Mouse (Mus musculus) heart, embryonic 14.5 days (tissue): ENCODE data around the gene Lum. TPM values are rescaled to one million over a fixed set of nuclear protein-coding genes. Genes with fewer than 3 reads are reported as not detected.

Source experiments
- ATAC-seq: fragments of 200-750 bp; cut with Nextera tagmentation; 2 replicates; pipeline ENCODE4 v1.8.0; 2017; ENCODE audit warnings: low read depth, moderate TSS enrichment; ENCODE audit not compliant: insufficient number of reproducible peaks, insufficient read depth, low FRiP score
- H3K27ac ChIP-seq, 2 experiments: fragments of 200-500 bp in 1 of 2; fragments of 300-500 bp in 1 of 2; sonication (generic) in 1 of 2; replicated peaks in 1 of 2; 2 replicates each; pipeline ENCODE4 v1.5.1; 2012 to 2014; ENCODE audit warnings: low read depth in 2 of 2, low read length in 2 of 2, control low read depth in 1 of 2, mild to moderate bottlenecking in 1 of 2, mixed read lengths in 1 of 2; ENCODE audit not compliant: control insufficient read depth in 1 of 2, insufficient read depth in 1 of 2
- H3K27me3 ChIP-seq: fragments of 300-500 bp; sonication (generic); 2 replicates; pipeline ENCODE4 v1.6.1; 2014; ENCODE audit warnings: mild to moderate bottlenecking, low read length, control low read depth; ENCODE audit not compliant: control insufficient read depth, insufficient read depth
- H3K36me3 ChIP-seq: fragments of 300-500 bp; sonication (generic); 2 replicates; pipeline ENCODE4 v1.6.1; 2014; ENCODE audit warnings: mild to moderate bottlenecking, control low read depth, low read length, mixed read lengths; ENCODE audit not compliant: control insufficient read depth, insufficient read depth
- H3K4me1 ChIP-seq, 2 experiments: fragments of 200-500 bp in 1 of 2; fragments of 300-500 bp in 1 of 2; sonication (generic) in 1 of 2; 2 replicates each; pipeline ENCODE4 v1.6.1; 2012 to 2014; ENCODE audit warnings: low read length in 2 of 2, control low read depth in 1 of 2, mixed read lengths in 1 of 2; ENCODE audit not compliant: control insufficient read depth in 2 of 2, insufficient read depth in 2 of 2
- H3K4me2 ChIP-seq: fragments of 300-500 bp; sonication (generic); 2 replicates; pipeline ENCODE4 v1.6.1; 2014; ENCODE audit warnings: mild to moderate bottlenecking, low read length
- H3K4me3 ChIP-seq, 2 experiments: fragments of 200-500 bp in 1 of 2; fragments of 300-500 bp in 1 of 2; sonication (generic) in 1 of 2; 2 replicates each; pipeline ENCODE4 v1.5.1; 2012 to 2014; ENCODE audit warnings: low read length in 2 of 2, mild to moderate bottlenecking in 2 of 2, control low read depth in 1 of 2, low read depth in 1 of 2, moderate library complexity in 1 of 2; ENCODE audit not compliant: control insufficient read depth in 1 of 2, insufficient read depth in 1 of 2
- H3K9ac ChIP-seq: fragments of 300-500 bp; sonication (generic); 2 replicates; pipeline ENCODE4 v1.6.1; 2014; ENCODE audit warnings: mild to moderate bottlenecking, low read length
- H3K9me3 ChIP-seq: fragments of 300-500 bp; sonication (generic); 2 replicates; pipeline ENCODE4 v1.6.1; 2016; ENCODE audit warnings: low read length, control low read depth; ENCODE audit not compliant: control insufficient read depth
- WGBS: fragments of 180-500 bp; shearing (Covaris S2); extraction: QIAGEN DNeasy Blood & Tissue Kit; methylation state at CpG from one replicate; pipeline ENCODE4 v1.1.7; 2014; 5-methylcytosine and 5-hydroxymethylcytosine counted together
- polyA plus RNA-seq: library from polyadenylated mRNA; unstranded; fragments of >200 nt; fragmentation: Nextera tagmentation; extraction: Ambion mirVana; gene quantifications from 2 replicates; pipeline ENCODE4 v1.2.1, GENCODE M21; 2014

Lum gene
- 106 and 128 TPM in 2 replicates for polyA plus RNA-seq

DNA sequence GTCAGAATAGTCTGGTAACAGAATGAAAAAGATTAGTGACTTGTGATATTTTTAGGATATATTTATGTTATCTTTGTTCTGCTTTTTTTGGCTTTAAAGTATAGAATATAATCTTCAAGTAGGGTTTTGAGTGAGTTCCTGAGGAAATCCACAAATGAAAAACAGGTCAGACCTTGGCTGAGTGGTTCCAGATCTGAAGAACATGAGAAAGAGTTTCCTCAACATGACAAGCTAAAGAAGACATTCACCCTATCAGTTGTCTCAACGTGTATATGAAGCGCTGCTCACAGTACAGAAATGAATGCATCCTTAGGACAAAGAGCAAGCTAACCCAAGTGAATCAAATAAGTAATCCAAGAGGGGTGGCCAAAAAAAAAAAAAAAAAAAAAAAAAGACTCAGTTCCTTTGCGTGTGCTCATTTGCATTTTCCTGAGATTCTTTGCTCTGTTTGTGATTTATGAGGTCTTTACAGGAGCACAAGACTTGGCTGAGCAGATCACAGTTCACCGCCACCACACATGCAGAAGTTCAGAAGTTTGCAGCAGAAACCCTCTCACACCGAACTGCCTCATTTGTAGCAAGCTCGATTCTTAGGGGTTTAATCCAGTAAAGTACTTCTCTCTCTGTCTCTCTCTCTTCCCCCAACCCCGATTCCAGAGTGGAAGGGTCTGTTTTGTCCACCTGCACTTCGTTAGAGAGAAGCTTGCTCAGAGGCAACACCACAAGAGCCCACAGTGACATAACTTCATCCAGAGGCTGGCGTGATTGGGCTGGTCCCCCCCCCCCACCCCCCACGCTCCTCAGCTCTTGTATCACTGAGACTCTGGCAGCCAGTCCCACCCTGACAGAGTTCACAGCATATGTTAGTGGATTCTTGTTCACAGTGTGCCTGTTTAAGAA is at the start of gene Lum:
Lum (plus strand) TSS at position 172 of the 900 bp plus-strand sequence.
- 45% methylated on average over 10 of the region's 10 CpGs for WGBS
- Histone ChIP-seq H3K9me3 (no peaks in the 10 kb centered on the region), H3K27ac (peak within 1 kb of the TSS; percentile 73 to 83), H3K4me2 (peak within 1 kb of the TSS; percentile 37), H3K4me1 (peaks cover 0 to 2% of the 10 kb centered on the region in 2 experiments; a peak in 1 of 4 replicates), H3K9ac (peak within 1 kb of the TSS; percentile 16; the same call in 1 of the 2 replicates), H3K4me3 (peak within 1 kb of the TSS in 1 of 2 experiments; percentile 24; a peak in 2 of 4 replicates), H3K36me3 (no peaks in the 10 kb centered on the region), H3K27me3 (no peaks in the 10 kb centered on the region)
- ATAC-seq, result peak; percentile 9; the same call in 1 of the 2 replicates

DNA sequence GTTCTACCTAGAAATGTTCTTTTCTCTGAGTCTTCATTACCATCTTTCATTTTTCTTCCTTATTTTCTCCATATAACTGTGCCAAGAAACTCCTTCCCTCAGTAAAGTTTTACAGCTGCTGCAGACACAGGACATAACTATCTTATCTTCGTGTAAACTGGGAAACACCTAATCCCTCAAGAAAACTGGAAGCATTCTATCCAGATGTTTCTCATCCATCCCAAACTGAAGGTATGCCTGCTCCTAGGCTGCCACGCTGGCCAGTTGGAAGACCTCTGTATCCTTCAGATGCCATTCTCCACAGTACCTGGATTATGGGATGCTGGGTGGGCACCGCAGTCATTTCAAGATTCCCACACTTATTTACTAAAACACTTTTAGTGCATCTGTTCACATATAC is 41.6 kb upstream of the Lum start:
- H3K4me1 ChIP-seq, result no peaks in the 10 kb centered on the region
- H3K36me3 ChIP-seq, result no peaks in the 10 kb centered on the region
- H3K9ac ChIP-seq, result no peak overlapping the region
- ATAC-seq, result no peak
- H3K9me3 ChIP-seq, result no peaks in the 10 kb centered on the region
- no peak overlapping the region for H3K4me3 ChIP-seq
- no peak overlapping the region for H3K27ac ChIP-seq
- WGBS, result 65% methylated on average over 3 of the region's 3 CpGs
- no peaks in the 10 kb centered on the region for H3K27me3 ChIP-seq
- no peak overlapping the region for H3K4me2 ChIP-seq

DNA sequence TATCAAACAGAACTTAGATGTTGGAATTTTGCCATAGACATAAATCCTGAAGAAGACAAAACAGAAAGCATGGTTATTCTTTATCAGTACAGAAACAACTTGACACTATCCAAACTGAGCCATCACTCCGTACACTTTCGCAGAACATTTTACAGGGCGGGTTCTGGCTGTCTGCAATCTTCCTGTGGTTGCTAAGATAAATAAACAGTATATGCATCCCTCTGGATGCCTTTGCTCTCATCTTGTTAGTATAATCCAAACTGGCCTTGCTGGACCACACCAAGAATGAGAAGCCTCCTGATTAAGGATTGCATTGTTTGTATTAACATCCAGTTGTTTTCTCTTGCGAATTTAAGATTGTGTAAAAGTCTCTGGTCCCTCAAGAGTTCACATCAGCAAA is 29.2 kb upstream of the Lum start:
- Histone ChIP-seq H3K27ac (no peak overlapping the region), H3K4me2 (no peak overlapping the region), H3K4me3 (no peak overlapping the region), H3K4me1 (no peaks in the 10 kb centered on the region), H3K9ac (no peak overlapping the region), H3K27me3 (no peaks in the 10 kb centered on the region), H3K9me3 (no peaks in the 10 kb centered on the region), H3K36me3 (no peaks in the 10 kb centered on the region)
- 59% methylated on average over 4 of the region's 4 CpGs for WGBS
- ATAC-seq, result no peak

DNA sequence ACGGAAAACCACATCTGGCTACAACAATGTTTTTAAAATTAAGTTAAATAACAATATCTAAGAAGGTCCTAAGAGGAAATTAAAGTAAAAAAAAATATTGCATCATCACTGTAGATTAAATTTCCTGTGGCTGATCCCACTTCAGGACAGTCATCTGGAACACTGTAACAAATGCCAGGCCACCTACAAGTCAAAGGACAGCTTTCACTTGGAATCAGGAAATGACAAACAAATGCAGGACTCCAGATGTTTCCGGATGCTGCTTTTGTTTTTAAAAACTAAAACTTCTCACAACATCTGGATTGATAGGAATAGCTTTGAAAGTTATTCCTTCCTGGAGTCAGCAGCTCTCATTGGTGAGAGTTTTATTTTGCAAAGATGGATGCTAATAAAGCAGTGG is 28.0 kb upstream of the Lum start:
- Histone ChIP-seq H3K4me2 (no peak overlapping the region), H3K4me1 (no peaks in the 10 kb centered on the region), H3K36me3 (no peaks in the 10 kb centered on the region), H3K9ac (no peak overlapping the region), H3K27me3 (no peaks in the 10 kb centered on the region), H3K27ac (no peak overlapping the region), H3K9me3 (no peaks in the 10 kb centered on the region), H3K4me3 (no peak overlapping the region)
- WGBS, result 64% methylated on average over 2 of the region's 2 CpGs
- ATAC-seq, result no peak

DNA sequence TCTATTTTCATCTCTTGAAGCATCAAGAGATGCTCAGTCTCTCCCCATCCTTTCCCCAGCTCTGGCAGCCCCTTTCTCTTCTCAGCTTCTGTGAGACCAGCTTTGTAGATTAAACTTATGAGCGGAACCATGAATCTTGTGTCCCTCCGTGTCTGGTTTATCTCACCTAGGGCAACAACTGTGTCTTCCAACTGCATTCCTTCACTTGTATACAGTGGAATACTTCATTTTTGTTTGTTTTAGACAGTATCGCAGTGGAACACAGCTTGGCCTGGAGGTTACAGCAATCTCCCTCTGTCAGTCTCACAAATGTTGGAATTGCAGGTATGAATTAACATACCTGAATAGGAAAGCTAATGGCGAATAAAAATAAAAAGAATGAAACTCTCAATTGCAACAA is 26.7 kb upstream of the Lum start:
- H3K4me1 ChIP-seq, result no peaks in the 10 kb centered on the region
- H3K36me3 ChIP-seq, result no peaks in the 10 kb centered on the region
- 79% methylated on average over 4 of the region's 4 CpGs for WGBS
- no peaks in the 10 kb centered on the region for H3K27me3 ChIP-seq
- no peak overlapping the region for H3K4me2 ChIP-seq
- no peak for ATAC-seq
- no peak overlapping the region for H3K4me3 ChIP-seq
- H3K9ac ChIP-seq, result no peak overlapping the region
- H3K9me3 ChIP-seq, result no peaks in the 10 kb centered on the region
- no peak overlapping the region for H3K27ac ChIP-seq

DNA sequence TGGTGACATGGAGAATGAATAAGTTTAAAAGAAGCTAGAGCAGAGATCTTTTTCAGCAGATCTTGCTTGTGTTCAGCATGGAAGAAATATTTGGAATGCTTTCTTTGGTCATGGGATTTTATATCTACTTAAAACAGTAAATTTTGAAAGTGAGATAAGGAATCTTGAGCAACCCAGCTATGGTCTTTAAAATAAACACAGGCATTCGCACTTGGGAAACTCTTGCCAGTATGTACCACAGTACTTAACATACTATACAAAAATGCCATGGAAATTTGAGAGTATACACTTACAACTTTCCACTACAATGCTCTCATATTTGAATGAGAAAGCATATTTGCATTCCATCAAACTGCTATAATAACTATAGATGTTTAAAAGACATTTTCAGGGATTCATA is 17.2 kb upstream of the Lum start:
- H3K4me3 ChIP-seq, result no peak overlapping the region
- no peak overlapping the region for H3K27ac ChIP-seq
- no peaks in the 10 kb centered on the region for H3K27me3 ChIP-seq
- no peaks in the 10 kb centered on the region for H3K4me1 ChIP-seq
- ATAC-seq, result no peak
- H3K4me2 ChIP-seq, result no peak overlapping the region
- H3K9me3 ChIP-seq, result no peaks in the 10 kb centered on the region
- H3K9ac ChIP-seq, result no peak overlapping the region
- WGBS, result 45% methylated on average over 1 of the region's 1 CpGs
- no peaks in the 10 kb centered on the region for H3K36me3 ChIP-seq

DNA sequence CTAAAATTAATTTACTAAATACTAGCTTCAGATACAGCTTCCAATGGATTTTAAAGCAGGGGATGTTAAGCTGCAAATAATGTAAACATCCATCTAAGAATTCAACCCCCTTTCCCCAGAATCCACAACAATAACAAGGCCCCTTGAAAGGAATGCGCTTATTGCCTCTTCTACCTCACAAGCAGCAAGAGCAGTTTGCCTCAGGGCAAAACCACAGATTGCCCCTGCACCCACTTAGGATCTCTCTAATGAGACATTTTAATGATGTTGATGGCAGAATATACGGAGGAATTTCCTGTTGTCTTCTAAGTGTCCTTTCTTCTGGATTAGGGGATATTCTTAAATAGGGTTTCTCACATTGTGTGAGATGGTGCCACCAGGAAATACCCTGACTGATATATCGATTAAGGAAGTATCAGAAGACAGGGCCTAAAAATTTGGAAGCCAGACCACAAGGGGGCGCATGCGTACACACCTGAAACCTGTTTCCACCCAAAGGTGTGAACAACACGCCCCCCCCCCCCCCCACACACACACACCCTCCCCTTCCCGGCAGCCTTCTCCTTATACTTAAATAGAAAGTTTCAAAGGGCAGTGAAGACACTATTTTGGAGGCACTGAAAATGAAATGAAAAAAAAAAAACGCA is 2.7 kb downstream of the Lum start:
- no peaks in the 10 kb centered on the region for H3K27me3 ChIP-seq
- no peak overlapping the region for H3K9ac ChIP-seq
- ATAC-seq, result no peak
- no peak overlapping the region; a peak in 1 of 4 replicates for H3K27ac ChIP-seq
- no peaks in the 10 kb centered on the region for H3K9me3 ChIP-seq
- H3K36me3 ChIP-seq, result no peaks in the 10 kb centered on the region
- H3K4me1 ChIP-seq, result peaks cover 0 to 2% of the 10 kb centered on the region in 2 experiments; a peak in 1 of 4 replicates
- H3K4me3 ChIP-seq, result no peak overlapping the region; a peak in 1 of 4 replicates
- whole genome bisulfite sequencing, result 65% methylated on average over 8 of the region's 8 CpGs
- H3K4me2 ChIP-seq, result peak overlapping the region; percentile 40
